Mouse (Mus musculus): ENCODE data around the gene Rasal1.
A peak's percentile ranks its signal among the peaks of the same experiment; 100 is the strongest.

DNA sequence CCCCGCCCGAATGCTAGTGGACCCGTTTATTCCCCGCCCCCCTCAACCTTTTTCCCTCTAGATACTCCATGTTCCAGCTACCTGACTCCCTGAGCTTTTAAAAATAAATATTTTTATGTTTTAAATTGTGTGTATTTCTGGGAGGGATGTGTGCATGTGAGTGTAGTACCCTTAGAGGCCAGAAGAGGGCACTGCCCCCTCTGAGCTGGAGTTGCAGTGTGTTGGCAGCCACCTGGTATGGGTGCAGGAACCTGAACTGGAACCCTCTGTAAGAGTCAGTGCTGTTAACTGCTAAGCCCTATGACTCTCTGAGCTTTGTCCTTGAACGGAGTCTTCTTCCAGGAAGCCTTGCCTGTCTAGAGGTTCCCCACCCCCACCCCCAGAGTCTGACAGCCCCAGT, 16.7 kb upstream of the Rasal1 start:
- TF ChIP-seq POLR2A (IDR thresholded peaks at IDR 0.05; ENCODE audit: insufficient read depth, low read length): no peak
- TF ChIP-seq CTCF (IDR thresholded peaks at IDR 0.05; ENCODE audit: low read depth, low read length): peak; percentile 37

Data from ES-Bruce4 (cell line).